Mouse (Mus musculus): Measurements from ENCODE around the gene Pum2. TPM values are rescaled to one million over a fixed set of nuclear protein-coding genes. Genes with fewer than 3 reads are reported as not detected.
A peak's percentile ranks its signal among the peaks of the same experiment; 100 is the strongest.
"Not testable (repeated sequence)": the region's sequence is repeated elsewhere in the genome, so short reads cannot be mapped to it uniquely, and the experiment has no call there.

Gene Pum2
- polyA plus RNA-seq, 1 experiment from 2014 or later, result 69.2 TPM

GRCm38 (mm10) chr12:8674891-8675341 lies 982 bp downstream of the Pum2 start:
- Histone ChIP-seq H3K4me1 (ENCODE audit: control insufficient read depth, insufficient read depth, low read length) (peaks cover 17% of the 10 kb centered on the region), H3K27me3 (ENCODE audit: control insufficient read depth, insufficient read depth, low read length) (no peaks in the 10 kb centered on the region), H3K4me3 (ENCODE audit: low read depth, low read length) (peak overlapping the region; percentile 69), H3K4me2 (replicated peaks; ENCODE audit: low read depth, low read length) (peak overlapping the region; percentile 84), H3K27ac (ENCODE audit: low read length) (peak overlapping the region; percentile 88), H3K9ac (replicated peaks; ENCODE audit: low read depth, low read length) (peak overlapping the region; percentile 84), H3K9me3 (ENCODE audit: control insufficient read depth, low read depth, low read length) (no peaks in the 10 kb centered on the region), H3K36me3 (ENCODE audit: control insufficient read depth, insufficient read depth, low read length) (no peaks in the 10 kb centered on the region)
- no peak for ATAC-seq (ENCODE audit: insufficient number of reproducible peaks, insufficient read depth, low FRiP score, low read depth)
- WGBS, result 0% methylated on average over 20 of the region's 20 CpGs

DNA sequence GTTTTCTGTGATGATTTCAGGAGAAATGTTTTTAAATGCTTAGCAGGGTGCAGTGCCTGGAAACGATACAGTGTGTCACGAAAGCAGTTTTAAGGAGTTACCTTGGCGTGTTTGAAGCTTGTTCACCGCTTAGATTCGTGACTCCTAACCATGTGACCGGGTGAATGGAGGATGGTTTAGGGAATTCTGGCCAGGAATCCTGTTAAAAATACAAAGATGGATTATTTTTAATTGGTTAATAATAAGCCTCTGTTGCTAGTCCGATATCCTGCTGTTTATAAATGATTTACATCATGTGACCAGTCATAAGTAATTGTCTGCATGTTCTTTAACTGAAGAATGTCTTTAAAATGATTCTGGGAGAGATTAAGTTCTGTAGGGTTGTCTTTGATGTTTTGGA lies 1.4 kb downstream of the Pum2 start:
- H3K27ac ChIP-seq (ENCODE audit: low read length), result peak overlapping the region; percentile 88; the same call in 1 of the 2 replicates
- no peaks in the 10 kb centered on the region for H3K9me3 ChIP-seq (ENCODE audit: control insufficient read depth, low read depth, low read length)
- no peaks in the 10 kb centered on the region for H3K36me3 ChIP-seq (ENCODE audit: control insufficient read depth, insufficient read depth, low read length)
- peak overlapping the region; percentile 84 for H3K9ac ChIP-seq (replicated peaks; ENCODE audit: low read depth, low read length)
- WGBS, result under 1% methylated on average over 7 of the region's 7 CpGs
- peaks cover 17% of the 10 kb centered on the region for H3K4me1 ChIP-seq (ENCODE audit: control insufficient read depth, insufficient read depth, low read length)
- ATAC-seq (ENCODE audit: insufficient number of reproducible peaks, insufficient read depth, low FRiP score, low read depth), result no peak
- peak overlapping the region; percentile 69 for H3K4me3 ChIP-seq (ENCODE audit: low read depth, low read length)
- H3K4me2 ChIP-seq (replicated peaks; ENCODE audit: low read depth, low read length), result peak overlapping the region; percentile 84
- no peaks in the 10 kb centered on the region for H3K27me3 ChIP-seq (ENCODE audit: control insufficient read depth, insufficient read depth, low read length)

DNA sequence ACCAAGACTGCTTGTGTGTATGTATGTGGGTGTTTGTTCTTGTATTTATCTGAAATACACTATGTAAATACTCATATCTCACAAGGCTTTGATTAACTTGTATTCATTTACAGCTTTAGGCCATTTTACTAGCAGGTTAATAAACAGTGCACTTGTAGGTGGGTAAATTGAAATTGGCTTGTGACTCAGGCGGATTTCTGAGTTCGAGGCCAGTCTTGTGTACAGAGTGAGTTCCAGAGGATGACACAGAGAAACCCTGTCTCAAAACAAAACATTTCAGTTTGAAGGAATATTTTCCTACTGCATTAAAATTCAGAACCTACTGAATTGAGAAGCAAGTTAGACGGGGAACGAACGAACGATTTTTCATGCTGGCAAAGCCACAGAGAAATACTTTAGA lies 2.4 kb downstream of the Pum2 start:
- Histone ChIP-seq H3K9ac (replicated peaks; ENCODE audit: low read depth, low read length) (no peak overlapping the region), H3K4me2 (replicated peaks; ENCODE audit: low read depth, low read length) (peak overlapping the region; percentile 84), H3K4me3 (ENCODE audit: low read depth, low read length) (peak overlapping the region; percentile 69; the same call in 1 of the 2 replicates), H3K27ac (ENCODE audit: low read length) (no peak overlapping the region), H3K4me1 (ENCODE audit: control insufficient read depth, insufficient read depth, low read length) (peaks cover 17% of the 10 kb centered on the region), H3K27me3 (ENCODE audit: control insufficient read depth, insufficient read depth, low read length) (no peaks in the 10 kb centered on the region), H3K9me3 (ENCODE audit: control insufficient read depth, low read depth, low read length) (no peaks in the 10 kb centered on the region), H3K36me3 (ENCODE audit: control insufficient read depth, insufficient read depth, low read length) (no peaks in the 10 kb centered on the region)
- 62% methylated on average over 6 of the region's 6 CpGs for WGBS
- ATAC-seq (ENCODE audit: insufficient number of reproducible peaks, insufficient read depth, low FRiP score, low read depth), result no peak

DNA sequence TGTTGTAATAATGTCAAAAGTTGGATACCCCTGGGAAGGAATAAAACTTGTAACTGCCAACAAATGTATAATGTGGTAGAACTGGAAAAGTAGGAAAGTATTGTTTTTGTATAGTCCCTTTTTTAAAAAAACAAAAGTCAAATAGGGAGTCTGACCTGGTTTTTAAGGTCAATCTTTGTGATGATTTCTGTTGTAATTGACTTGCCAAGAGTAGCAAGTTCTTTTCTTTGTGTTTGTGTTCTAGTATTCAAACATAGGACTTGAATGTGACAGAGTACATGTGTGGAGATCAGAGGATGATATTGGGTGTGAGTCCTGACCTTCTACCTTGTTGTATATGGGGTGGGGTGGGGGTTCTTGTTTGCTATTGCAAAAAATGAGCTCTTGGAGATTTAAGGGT lies 4.0 kb downstream of the Pum2 start:
- no peak for ATAC-seq (ENCODE audit: insufficient number of reproducible peaks, insufficient read depth, low FRiP score, low read depth)
- H3K27ac ChIP-seq (ENCODE audit: low read length), result no peak overlapping the region
- H3K9ac ChIP-seq (replicated peaks; ENCODE audit: low read depth, low read length), result no peak overlapping the region
- no peak overlapping the region for H3K4me3 ChIP-seq (ENCODE audit: low read depth, low read length)
- no peaks in the 10 kb centered on the region for H3K36me3 ChIP-seq (ENCODE audit: control insufficient read depth, insufficient read depth, low read length)
- H3K4me2 ChIP-seq (replicated peaks; ENCODE audit: low read depth, low read length), result no peak overlapping the region
- no peaks in the 10 kb centered on the region for H3K9me3 ChIP-seq (ENCODE audit: control insufficient read depth, low read depth, low read length)
- H3K27me3 ChIP-seq (ENCODE audit: control insufficient read depth, insufficient read depth, low read length), result no peaks in the 10 kb centered on the region
- peaks cover 20% of the 10 kb centered on the region for H3K4me1 ChIP-seq (ENCODE audit: control insufficient read depth, insufficient read depth, low read length)

DNA sequence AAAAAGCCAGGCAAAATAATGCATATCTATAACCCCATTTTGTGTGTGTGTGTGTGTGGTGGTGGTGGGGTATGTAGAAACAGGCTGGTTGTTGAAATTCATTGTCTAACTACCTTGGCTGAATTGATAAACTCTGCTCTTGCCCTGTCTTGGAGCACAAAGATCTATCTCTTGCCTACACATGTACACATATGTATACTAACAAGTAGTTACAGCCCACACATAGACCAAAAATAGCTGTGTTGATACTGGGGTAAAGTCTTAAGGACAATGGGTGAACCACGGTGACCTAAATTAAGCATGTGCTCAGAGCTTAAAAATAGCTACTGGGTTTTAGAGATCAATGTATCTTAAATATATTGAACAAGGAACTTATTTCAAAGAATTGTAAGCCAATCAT lies 10.3 kb downstream of the Pum2 start:
- no peak overlapping the region for H3K9ac ChIP-seq (replicated peaks; ENCODE audit: low read depth, low read length)
- no peaks in the 10 kb centered on the region for H3K36me3 ChIP-seq (ENCODE audit: control insufficient read depth, insufficient read depth, low read length)
- H3K9me3 ChIP-seq (ENCODE audit: control insufficient read depth, low read depth, low read length), result no peaks in the 10 kb centered on the region
- H3K27me3 ChIP-seq (ENCODE audit: control insufficient read depth, insufficient read depth, low read length), result no peaks in the 10 kb centered on the region
- 79% methylated on average over 1 of the region's 1 CpGs for WGBS
- no peak overlapping the region for H3K4me3 ChIP-seq (ENCODE audit: low read depth, low read length)
- no peak for ATAC-seq (ENCODE audit: insufficient number of reproducible peaks, insufficient read depth, low FRiP score, low read depth)
- 0 out of 2 replicates have a peak, but pooled peaks cover 3% of the 10 kb centered on the region for H3K4me1 ChIP-seq (ENCODE audit: control insufficient read depth, insufficient read depth, low read length)
- H3K27ac ChIP-seq (ENCODE audit: low read length), result no peak overlapping the region
- H3K4me2 ChIP-seq (replicated peaks; ENCODE audit: low read depth, low read length), result no peak overlapping the region

- no peak overlapping the region for H3K9ac ChIP-seq (replicated peaks; ENCODE audit: low read depth, low read length)
- no peak overlapping the region for H3K4me2 ChIP-seq (replicated peaks; ENCODE audit: low read depth, low read length)
- no peaks in the 10 kb centered on the region for H3K36me3 ChIP-seq (ENCODE audit: control insufficient read depth, insufficient read depth, low read length)
- H3K27ac ChIP-seq (ENCODE audit: low read length), result no peak overlapping the region
- no peak overlapping the region for H3K4me3 ChIP-seq (ENCODE audit: low read depth, low read length)
- H3K27me3 ChIP-seq (ENCODE audit: control insufficient read depth, insufficient read depth, low read length), result no peaks in the 10 kb centered on the region
- H3K9me3 ChIP-seq (ENCODE audit: control insufficient read depth, low read depth, low read length), result no peaks in the 10 kb centered on the region
- WGBS, result 92% methylated on average over 3 of the region's 3 CpGs
- no peak for ATAC-seq (ENCODE audit: insufficient number of reproducible peaks, insufficient read depth, low FRiP score, low read depth)
- H3K4me1 ChIP-seq (ENCODE audit: control insufficient read depth, insufficient read depth, low read length), result 0 out of 2 replicates have a peak, but pooled peaks cover 3% of the 10 kb centered on the region
Observed at GRCm38 (mm10) chr12:8685036-8685435, 11.1 kb downstream of the Pum2 start.

- not testable (repeated sequence) for H3K36me3 ChIP-seq (ENCODE audit: control insufficient read depth, insufficient read depth, low read length); H3K9me3 ChIP-seq (ENCODE audit: control insufficient read depth, low read depth, low read length); H3K27ac ChIP-seq (ENCODE audit: low read length); H3K9ac ChIP-seq (replicated peaks; ENCODE audit: low read depth, low read length); H3K27me3 ChIP-seq (ENCODE audit: control insufficient read depth, insufficient read depth, low read length); H3K4me3 ChIP-seq (ENCODE audit: low read depth, low read length); ATAC-seq (ENCODE audit: insufficient number of reproducible peaks, insufficient read depth, low FRiP score, low read depth); H3K4me2 ChIP-seq (replicated peaks; ENCODE audit: low read depth, low read length); H3K4me1 ChIP-seq (ENCODE audit: control insufficient read depth, insufficient read depth, low read length)
- 78% methylated on average over 3 of the region's 3 CpGs for WGBS
Observed at GRCm38 (mm10) chr12:8689882-8690281, 15.9 kb downstream of the Pum2 start.

- Histone ChIP-seq H3K4me2 (replicated peaks; ENCODE audit: low read depth, low read length) (no peak overlapping the region), H3K36me3 (ENCODE audit: control insufficient read depth, insufficient read depth, low read length) (peaks cover 9% of the 10 kb centered on the region; the same call in 1 of the 2 replicates), H3K27ac (ENCODE audit: low read length) (no peak overlapping the region), H3K4me1 (ENCODE audit: control insufficient read depth, insufficient read depth, low read length) (no peaks in the 10 kb centered on the region), H3K9ac (replicated peaks; ENCODE audit: low read depth, low read length) (no peak overlapping the region), H3K9me3 (ENCODE audit: control insufficient read depth, low read depth, low read length) (no peaks in the 10 kb centered on the region), H3K27me3 (ENCODE audit: control insufficient read depth, insufficient read depth, low read length) (no peaks in the 10 kb centered on the region), H3K4me3 (ENCODE audit: low read depth, low read length) (no peak overlapping the region)
- ATAC-seq (ENCODE audit: insufficient number of reproducible peaks, insufficient read depth, low FRiP score, low read depth), result no peak
- WGBS, result 62% methylated on average over 2 of the region's 2 CpGs
Observed at GRCm38 (mm10) chr12:8698895-8699294, 25.0 kb downstream of the Pum2 start.

DNA sequence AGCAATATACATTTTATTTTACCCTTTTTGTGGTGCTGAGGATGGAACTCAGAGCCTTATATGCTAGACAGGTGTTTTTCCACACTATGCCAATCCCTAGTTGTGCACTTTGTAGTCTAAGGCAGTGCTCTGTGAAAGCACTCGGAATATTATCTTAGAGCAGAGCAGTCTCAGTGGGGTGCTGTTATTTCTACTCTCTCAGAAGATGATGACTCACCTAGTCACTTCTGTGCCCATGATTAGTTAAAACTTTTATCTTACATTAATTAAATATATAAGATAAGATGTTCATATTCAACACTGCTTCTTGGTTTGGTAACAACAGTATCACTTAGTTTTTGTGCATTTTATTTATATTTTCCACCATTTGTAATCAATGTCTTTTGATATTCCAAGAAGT lies 30.1 kb downstream of the Pum2 start:
- Histone ChIP-seq H3K9me3 (ENCODE audit: control insufficient read depth, low read depth, low read length) (no peaks in the 10 kb centered on the region), H3K4me2 (replicated peaks; ENCODE audit: low read depth, low read length) (no peak overlapping the region), H3K9ac (replicated peaks; ENCODE audit: low read depth, low read length) (no peak overlapping the region), H3K27ac (ENCODE audit: low read length) (no peak overlapping the region), H3K36me3 (ENCODE audit: control insufficient read depth, insufficient read depth, low read length) (peaks cover 29% of the 10 kb centered on the region; the same call in 1 of the 2 replicates), H3K4me3 (ENCODE audit: low read depth, low read length) (no peak overlapping the region), H3K4me1 (ENCODE audit: control insufficient read depth, insufficient read depth, low read length) (no peaks in the 10 kb centered on the region), H3K27me3 (ENCODE audit: control insufficient read depth, insufficient read depth, low read length) (no peaks in the 10 kb centered on the region)
- 86% methylated on average over 1 of the region's 1 CpGs for WGBS
- ATAC-seq (ENCODE audit: insufficient number of reproducible peaks, insufficient read depth, low FRiP score, low read depth), result no peak

All from stomach, embryonic 14.5 days (tissue).